Mouse (Mus musculus) liver, embryonic 14.5 days (tissue): ENCODE data around the gene Hsh2d. TPM values are rescaled to one million over a fixed set of nuclear protein-coding genes. Genes with fewer than 3 reads are reported as not detected.

Source experiments
- ATAC-seq: fragments of 200-750 bp; cut with Nextera tagmentation; 2 replicates; pipeline ENCODE4 v1.8.0; 2017; ENCODE audit warnings: moderate number of reproducible peaks, mild to moderate bottlenecking, moderate library complexity; ENCODE audit not compliant: insufficient read depth
- DNase-seq, 3 experiments: peaks; one replicate each; pipeline ENCODE4 v3.0.0-alpha.2; 2012 to 2013; ENCODE audit warnings: low read depth in 3 of 3, low spot score in 3 of 3
- H3K27ac ChIP-seq: fragments of 300-500 bp; sonication (generic); 2 replicates; pipeline ENCODE4 v1.5.1; 2014; ENCODE audit warnings: moderate library complexity, mild to moderate bottlenecking, control low read depth, inconsistent platforms
- H3K27me3 ChIP-seq: fragments of 300-500 bp; sonication (generic); 2 replicates; pipeline ENCODE4 v1.6.1; 2014; ENCODE audit warnings: mild to moderate bottlenecking, low read length, moderate library complexity; ENCODE audit not compliant: control insufficient read depth, insufficient read depth
- H3K36me3 ChIP-seq: fragments of 300-500 bp; sonication (generic); replicated peaks from 2 replicates; pipeline ENCODE4 v1.6.1; 2014; ENCODE audit warnings: low read depth; ENCODE audit not compliant: control insufficient read depth, insufficient read depth
- H3K4me1 ChIP-seq, 2 experiments: fragments of 200-500 bp in 1 of 2; fragments of 300-500 bp in 1 of 2; sonication (generic) in 1 of 2; replicated peaks; 2 replicates each; pipeline ENCODE4 v1.6.1; 2012 to 2014; ENCODE audit warnings: antibody characterized with exemption in 1 of 2, inconsistent platforms in 1 of 2, low read length in 1 of 2; ENCODE audit not compliant: control insufficient read depth in 2 of 2, insufficient read depth in 2 of 2
- H3K4me2 ChIP-seq: fragments of 300-500 bp; sonication (generic); 2 replicates; pipeline ENCODE4 v1.6.1; 2014; ENCODE audit warnings: low read depth, mild to moderate bottlenecking, control low read depth, moderate library complexity
- H3K4me3 ChIP-seq, 2 experiments: fragments of 200-500 bp in 1 of 2; fragments of 300-500 bp in 1 of 2; sonication (generic) in 1 of 2; 2 replicates each; pipeline ENCODE4 v1.5.1; 2012 to 2014; ENCODE audit warnings: low read depth in 2 of 2, low read length in 2 of 2, mild to moderate bottlenecking in 2 of 2, control low read depth in 1 of 2, inconsistent platforms in 1 of 2, moderate library complexity in 1 of 2; ENCODE audit not compliant: insufficient read depth in 1 of 2
- H3K9ac ChIP-seq: fragments of 300-500 bp; sonication (generic); replicated peaks from 2 replicates; pipeline ENCODE4 v1.6.1; 2014; ENCODE audit warnings: mild to moderate bottlenecking, control low read depth, moderate library complexity
- H3K9me3 ChIP-seq: fragments of 300-500 bp; sonication (generic); 2 replicates; pipeline ENCODE4 v1.6.1; 2016; ENCODE audit warnings: low read length, mixed read lengths; ENCODE audit not compliant: control insufficient read depth
- CTCF ChIP-seq: IDR thresholded peaks from 2 replicates; pipeline ENCODE4 v1.5.1; 2016; ENCODE audit warnings: antibody characterized with exemption, low read depth, control low read depth
- EP300 ChIP-seq: IDR thresholded peaks from 2 replicates; pipeline ENCODE4 v1.6.1; 2016; ENCODE audit warnings: antibody characterized with exemption, low read depth
- WGBS: fragments of 180-500 bp; shearing (Covaris S2); extraction: QIAGEN DNeasy Blood & Tissue Kit; methylation state at CpG from one replicate; pipeline ENCODE4 v1.1.7; 2014; ENCODE audit not compliant: insufficient replicate concordance; 5-methylcytosine and 5-hydroxymethylcytosine counted together
- polyA plus RNA-seq, 2 experiments: library from polyadenylated mRNA; depleted of rRNA in 1 of 2; stranded (reverse) in 1 of 2; unstranded in 1 of 2; fragments of >200 nt; fragmentation: Nextera tagmentation in 1 of 2; extraction: Ambion mirVana in 1 of 2; gene quantifications; 2 replicates each; pipeline versions ENCODE4 v1.2.1 to v1.2.3; 2012 to 2014

Hsh2d gene
- polyA plus RNA-seq, 2 experiments, result 0.11 to 0.18 TPM

- Histone ChIP-seq H3K9me3 (no peaks in the 10 kb centered on the region), H3K27ac (no peak overlapping the region), H3K9ac (no peak overlapping the region), H3K27me3 (no peaks in the 10 kb centered on the region), H3K4me1 (peaks cover 2 to 7% of the 10 kb centered on the region in 2 experiments; a peak in 2 of 4 replicates), H3K36me3 (peaks cover 25% of the 10 kb centered on the region), H3K4me3 (no peak overlapping the region), H3K4me2 (no peak overlapping the region)
- DNase-seq (no peak), ATAC-seq (no peak)
- 79% methylated on average over 5 of the region's 5 CpGs for WGBS
- no peak for TF ChIP-seq CTCF
- no peak for TF ChIP-seq EP300
Measured at GRCm38 (mm10) chr8:72222656-72223055, 33.2 kb downstream of the Hsh2d start.

DNA sequence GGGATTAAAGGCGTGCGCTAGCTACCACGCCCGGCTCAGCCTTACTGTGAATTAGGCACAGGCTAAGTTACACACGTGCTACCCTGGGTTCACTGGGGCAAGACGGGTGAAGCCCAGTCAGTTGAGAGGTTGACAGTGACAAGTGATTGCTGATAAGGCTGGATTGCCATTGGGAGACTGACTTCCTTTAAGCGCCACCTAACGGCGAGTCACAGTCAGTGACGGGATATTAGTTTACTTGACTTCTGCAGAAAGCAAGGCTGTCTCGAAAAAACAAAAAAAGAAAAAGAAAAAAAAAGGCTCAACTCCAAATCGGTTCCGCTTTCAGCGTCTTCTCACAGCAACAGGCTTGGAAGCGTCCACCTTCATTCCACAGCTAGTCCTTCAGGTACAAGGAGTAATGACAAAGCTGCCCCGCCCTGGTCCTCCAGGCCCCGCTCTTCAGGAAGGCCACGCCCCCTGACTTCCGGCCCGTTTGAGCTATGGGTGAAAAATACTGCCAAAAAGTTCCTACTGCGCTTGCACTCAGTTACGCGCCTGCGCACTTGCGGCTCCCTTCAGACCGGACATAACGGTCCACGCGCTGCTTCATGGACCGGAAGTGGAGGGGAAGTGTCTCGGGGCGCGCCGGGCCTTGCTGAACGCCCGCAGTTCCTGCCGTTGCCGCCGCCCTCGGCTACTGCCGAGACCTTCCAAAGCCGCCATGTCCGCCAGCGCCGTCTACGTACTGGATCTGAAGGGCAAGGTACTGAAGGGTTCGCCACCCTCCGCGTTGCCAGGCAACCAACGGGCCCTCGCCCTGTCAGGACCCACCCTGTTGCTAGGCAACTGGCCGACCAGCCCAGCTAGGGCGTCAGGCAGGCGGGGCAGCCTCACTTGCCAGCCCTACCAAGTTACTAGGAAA lies 50.3 kb downstream of the Hsh2d start, which contains the start of gene Ap1m1:
TSS of gene Ap1m1 (plus strand) at position 520 of the 904 bp plus-strand sequence.
- Histone ChIP-seq H3K9ac (peak within 1 kb of the TSS; percentile 79), H3K4me2 (peak within 1 kb of the TSS; percentile 91), H3K36me3 (no peaks in the 10 kb centered on the region; the same call in 1 of the 2 replicates), H3K4me1 (peaks cover 10 to 21% of the 10 kb centered on the region in 2 experiments), H3K4me3 (peak within 1 kb of the TSS; percentile 78 to 89), H3K27me3 (no peaks in the 10 kb centered on the region), H3K9me3 (no peaks in the 10 kb centered on the region), H3K27ac (peak within 1 kb of the TSS; percentile 90)
- under 1% methylated on average over 54 of the region's 54 CpGs for WGBS
- ATAC-seq (peak; percentile 89), DNase-seq (peak; percentile 99)
- TF ChIP-seq CTCF, result peak; percentile 91
- peak; percentile 52 for TF ChIP-seq EP300

DNA sequence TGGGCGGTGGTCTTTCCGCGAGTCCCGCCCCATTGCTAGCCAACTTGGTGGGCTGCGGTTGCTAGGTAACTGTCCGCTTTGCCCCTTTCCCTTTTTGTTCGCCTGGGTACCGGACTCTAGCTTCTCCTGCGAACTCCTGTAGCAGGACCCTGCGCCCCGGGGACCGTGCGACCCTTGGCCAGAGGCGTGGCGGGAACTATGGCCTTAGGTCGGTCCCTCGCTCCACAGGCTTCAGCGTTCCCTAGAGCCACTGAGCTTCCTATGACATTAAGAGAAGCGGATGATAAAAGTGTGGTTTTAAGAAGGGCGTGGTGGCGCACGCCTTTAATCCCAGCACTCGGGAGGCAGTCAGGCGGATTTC lies 50.9 kb downstream of the Hsh2d start:
- no peaks in the 10 kb centered on the region; the same call in 1 of the 2 replicates for H3K36me3 ChIP-seq
- H3K27me3 ChIP-seq, result no peaks in the 10 kb centered on the region
- peaks cover 10 to 21% of the 10 kb centered on the region in 2 experiments for H3K4me1 ChIP-seq
- ATAC-seq (peak; percentile 13), DNase-seq (no peak)
- H3K9me3 ChIP-seq, result no peaks in the 10 kb centered on the region
- no peak for TF ChIP-seq CTCF
- no peak for TF ChIP-seq EP300
- peak overlapping the region; percentile 79 for H3K9ac ChIP-seq
- H3K27ac ChIP-seq, result peak overlapping the region; percentile 90
- H3K4me2 ChIP-seq, result peak overlapping the region; percentile 91
- under 1% methylated on average over 24 of the region's 24 CpGs for WGBS
- peak overlapping the region; percentile 78 to 89 for H3K4me3 ChIP-seq

- no peak overlapping the region for H3K27ac ChIP-seq
- H3K27me3 ChIP-seq, result no peaks in the 10 kb centered on the region
- H3K9me3 ChIP-seq, result no peaks in the 10 kb centered on the region
- ATAC-seq, result no peak
- DNase-seq, result no peak
- peaks cover 10 to 21% of the 10 kb centered on the region in 2 experiments for H3K4me1 ChIP-seq
- H3K4me3 ChIP-seq, result peak overlapping the region; percentile 78 to 89
- WGBS, result 55% methylated on average over 7 of the region's 7 CpGs
- H3K4me2 ChIP-seq, result peak overlapping the region; percentile 91
- TF ChIP-seq EP300, result no peak
- TF ChIP-seq CTCF, result no peak
- no peaks in the 10 kb centered on the region; the same call in 1 of the 2 replicates for H3K36me3 ChIP-seq
- H3K9ac ChIP-seq, result peak overlapping the region; percentile 79; the same call in 1 of the 2 replicates
Measured at GRCm38 (mm10) chr8:72240951-72241350, 51.5 kb downstream of the Hsh2d start.

GRCm38 (mm10) chr8:72242226-72242625 lies 52.8 kb downstream of the Hsh2d start:
- Histone ChIP-seq H3K27me3 (no peaks in the 10 kb centered on the region), H3K27ac (no peak overlapping the region), H3K36me3 (no peaks in the 10 kb centered on the region; the same call in 1 of the 2 replicates), H3K9me3 (no peaks in the 10 kb centered on the region), H3K4me2 (no peak overlapping the region), H3K9ac (no peak overlapping the region), H3K4me1 (peaks cover 10 to 21% of the 10 kb centered on the region in 2 experiments), H3K4me3 (no peak overlapping the region)
- no peak for TF ChIP-seq EP300
- no peak for TF ChIP-seq CTCF
- ATAC-seq (no peak), DNase-seq (no peak)
- 72% methylated on average over 1 of the region's 1 CpGs for WGBS
